Mouse (Mus musculus) gastrocnemius, postnatal 4 days (tissue): Measurements from ENCODE around the gene Lrch1. TPM values are rescaled to one million over a fixed set of nuclear protein-coding genes. Genes with fewer than 3 reads are reported as not detected.

Experiments used
- DNase-seq, 2 experiments: peaks; one replicate each; pipeline ENCODE4 v3.0.0; 2021 to 2022; ENCODE audit warnings: low spot score in 2 of 2, mixed read lengths in 2 of 2
- total RNA-seq, 2 experiments: library from RNA; stranded (reverse); gene quantifications; 2 replicates each; pipeline ENCODE4 v1.2.3; 2021

The Lrch1 gene
- total RNA-seq, 2 experiments from 2014 or later, result 20.6 to 20.7 TPM

- no peak for DNase-seq
Observed at GRCm38 (mm10) chr14:74948014-74948396, 329 bp upstream of the Lrch1 start.

- peak; percentile 62 to 84 for DNase-seq
Observed at GRCm38 (mm10) chr14:74946751-74947375, 813 bp downstream of the Lrch1 start.

GRCm38 (mm10) chr14:74946321-74946750 lies 1.3 kb downstream of the Lrch1 start:
- peak in 1 of 2 experiments; percentile 18 for DNase-seq

GRCm38 (mm10) chr14:74945266-74946215 lies 2.1 kb downstream of the Lrch1 start:
- DNase-seq, result no peak

GRCm38 (mm10) chr14:74944128-74944755 lies 3.4 kb downstream of the Lrch1 start:
- DNase-seq, result no peak

GRCm38 (mm10) chr14:74943581-74944117 lies 4.0 kb downstream of the Lrch1 start:
- no peak for DNase-seq

GRCm38 (mm10) chr14:74943024-74943423 lies 4.7 kb downstream of the Lrch1 start:
- DNase-seq, result no peak

GRCm38 (mm10) chr14:74941591-74941990 lies 6.1 kb downstream of the Lrch1 start:
- no peak for DNase-seq

GRCm38 (mm10) chr14:74940741-74941140 lies 6.9 kb downstream of the Lrch1 start:
- DNase-seq, result no peak

GRCm38 (mm10) chr14:74939355-74939754 lies 8.3 kb downstream of the Lrch1 start:
- DNase-seq, result no peak

- DNase-seq, result no peak
Observed at GRCm38 (mm10) chr14:74938896-74939295, 8.8 kb downstream of the Lrch1 start.

GRCm38 (mm10) chr14:74936557-74937261 lies 11.0 kb downstream of the Lrch1 start:
- no peak for DNase-seq

GRCm38 (mm10) chr14:74935111-74935510 lies 12.6 kb downstream of the Lrch1 start:
- no peak for DNase-seq

- no peak for DNase-seq
Observed at GRCm38 (mm10) chr14:74933960-74934710, 13.5 kb downstream of the Lrch1 start.

GRCm38 (mm10) chr14:74929739-74930138 lies 17.9 kb downstream of the Lrch1 start:
- no peak for DNase-seq

GRCm38 (mm10) chr14:74928809-74929432 lies 18.8 kb downstream of the Lrch1 start:
- DNase-seq, result no peak

- DNase-seq, result peak in 1 of 2 experiments; percentile 36
Observed at GRCm38 (mm10) chr14:74926899-74927571, 20.6 kb downstream of the Lrch1 start.

- DNase-seq, result no peak
Observed at GRCm38 (mm10) chr14:74925951-74926517, 21.6 kb downstream of the Lrch1 start.

GRCm38 (mm10) chr14:74924521-74924920 lies 23.2 kb downstream of the Lrch1 start:
- no peak for DNase-seq
